ENCODE assay signal across 17 mouse cellular contexts in the genomic region with DNA sequence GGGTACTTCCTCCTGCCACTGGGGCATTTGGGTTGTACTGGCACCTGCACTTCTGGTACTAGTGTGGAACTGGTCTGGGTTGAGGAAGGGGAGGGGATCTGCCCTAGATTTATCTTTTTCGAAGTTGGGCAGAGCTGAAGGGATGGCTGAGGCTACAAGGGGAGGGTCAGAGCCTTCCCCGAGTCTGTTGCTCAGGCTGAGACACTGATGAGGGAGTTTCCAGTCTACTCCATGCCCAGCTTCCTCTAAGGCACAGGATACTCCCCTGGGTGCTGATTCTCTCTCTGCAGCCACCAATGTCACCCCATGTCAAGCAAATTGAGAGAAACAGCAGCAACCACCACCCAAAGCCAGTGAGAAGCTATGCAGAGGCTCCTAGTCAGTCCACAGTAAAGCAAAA. TPM values are rescaled to one million over a fixed set of nuclear protein-coding genes. Genes with fewer than 3 reads are reported as not detected.
DNase-seq lines count a peak whose midpoint lies in the region; ATAC-seq and TF ChIP-seq lines count a peak whose summit lies in the region.
"Had no signal": no experiment of that assay in that cellular context is flagged by ENCODE, and none has a peak within 500 bp of the region (broad histone marks: within the 10 kb centered on the region; RNA-seq: fewer than 3 reads in every experiment).

No protein-coding gene starts in this region.

- ATAC-seq in heart, embryonic 16.5 days (replicated peaks; ENCODE audit: extremely low read depth, insufficient read depth, low FRiP score) = no peak
- ATAC-seq in lung, embryonic 14.5 days (ENCODE audit: insufficient read depth) = no peak
- ATAC-seq: activated CD4-positive, CD25-positive, alpha-beta regulatory T cell, adult 4 months; forebrain, embryonic 15.5 days had no signal

- no peaks in the 10 kb centered on the region for H3K9me3 ChIP-seq in heart, embryonic 16.5 days (replicated peaks; ENCODE audit: control insufficient read depth, low read length)
- no peaks in the 10 kb centered on the region for H3K9me3 ChIP-seq in lung, embryonic 14.5 days (ENCODE audit: low read depth, low read length)
- H3K9me3 ChIP-seq: forebrain, embryonic 15.5 days; hindbrain, embryonic 13.5 days; limb, embryonic 15.5 days; midbrain, embryonic 10.5 days had no signal

- no peak for TF ChIP-seq POLR2A in bone marrow, adult 2 months (IDR thresholded peaks at IDR 0.05; ENCODE audit: borderline replicate concordance, control insufficient read depth, low read depth, low read length)

- no peaks in the 10 kb centered on the region for H3K36me3 ChIP-seq in heart, embryonic 16.5 days (ENCODE audit: control insufficient read depth, insufficient read depth)
- peaks cover 8% of the 10 kb centered on the region; the same call in 1 of the 2 replicates for H3K36me3 ChIP-seq in lung, embryonic 14.5 days (ENCODE audit: insufficient read depth)
- H3K36me3 ChIP-seq: forebrain, embryonic 15.5 days; hindbrain, embryonic 13.5 days; limb, embryonic 15.5 days; midbrain, embryonic 10.5 days had no signal

- H3K4me2 ChIP-seq in heart, embryonic 16.5 days (ENCODE audit: low read depth, low read length) = peak overlapping the region; percentile 14; the same call in 1 of the 2 replicates
- peak overlapping the region; percentile 4; the same call in 1 of the 2 replicates for H3K4me2 ChIP-seq in lung, embryonic 14.5 days
- H3K4me2 ChIP-seq: forebrain, embryonic 15.5 days; hindbrain, embryonic 13.5 days; limb, embryonic 15.5 days had no signal

- no peak overlapping the region for H3K9ac ChIP-seq in heart, embryonic 16.5 days (ENCODE audit: low read length)
- H3K9ac ChIP-seq in lung, embryonic 14.5 days = no peak overlapping the region
- H3K9ac ChIP-seq: forebrain, embryonic 15.5 days; hindbrain, embryonic 13.5 days; limb, embryonic 15.5 days had no signal

- peaks cover 10% of the 10 kb centered on the region for H3K27me3 ChIP-seq in heart, embryonic 16.5 days (ENCODE audit: control insufficient read depth, insufficient read depth, low read length)
- H3K27me3 ChIP-seq in lung, embryonic 14.5 days (ENCODE audit: insufficient read depth, low read length) = no peaks in the 10 kb centered on the region

- no peak for TF ChIP-seq CTCF in lung, embryonic 14.5 days (IDR thresholded peaks at IDR 0.05; ENCODE audit: low read depth)
- no peak for TF ChIP-seq CTCF in bone marrow, adult 2 months (IDR thresholded peaks at IDR 0.05; ENCODE audit: control insufficient read depth, insufficient read depth, low read length)

- H3K4me3 ChIP-seq in heart, embryonic 16.5 days (ENCODE audit: low read length) = no peak overlapping the region
- no peak overlapping the region for H3K4me3 ChIP-seq in lung, embryonic 14.5 days (ENCODE audit: low read depth, low read length)
- H3K4me3 ChIP-seq in bone marrow, adult 2 months (replicated peaks; ENCODE audit: control insufficient read depth, low read depth, low read length) = no peak overlapping the region
- peak overlapping the region; percentile 25 for H3K4me3 ChIP-seq in brown adipose tissue, adult 24 weeks (ENCODE audit: insufficient read depth, low read depth, low read length)
- H3K4me3 ChIP-seq: forebrain, embryonic 15.5 days; hindbrain, embryonic 13.5 days; limb, embryonic 15.5 days; midbrain, embryonic 10.5 days had no signal

- no peak for DNase-seq in heart, adult 9 months (ENCODE audit: low spot score in 2 of 2)
- DNase-seq in lung, embryonic 14.5 days = no peak
- no peak for DNase-seq in lung, postnatal 36 days
- no peak for DNase-seq in cerebellum, adult 11 months
- DNase-seq: adrenal gland, postnatal 36 days; cerebellum, adult 18-20 months; kidney, adult 18-20 months; layer of hippocampus, adult 9-11 months; right cerebral cortex, postnatal 25 days had no signal

- H3K4me1 ChIP-seq in heart, embryonic 16.5 days (ENCODE audit: control insufficient read depth, insufficient read depth, low read length) = peaks cover 12% of the 10 kb centered on the region
- no peaks in the 10 kb centered on the region for H3K4me1 ChIP-seq in lung, embryonic 14.5 days (ENCODE audit: insufficient read depth)
- H3K4me1 ChIP-seq in bone marrow, adult 2 months (ENCODE audit: control insufficient read depth, insufficient read depth, low read length) = peaks cover 2% of the 10 kb centered on the region
- 0 out of 2 replicates have a peak, but pooled peaks cover 6% of the 10 kb centered on the region for H3K4me1 ChIP-seq in brown adipose tissue, adult 24 weeks (ENCODE audit: control insufficient read depth, insufficient read depth, insufficient read length, low read length)

- peak overlapping the region; percentile 71 for H3K27ac ChIP-seq in heart, embryonic 16.5 days (ENCODE audit: low read length)
- H3K27ac ChIP-seq in lung, embryonic 14.5 days (ENCODE audit: low read depth) = no peak overlapping the region
- H3K27ac ChIP-seq in bone marrow, adult 2 months (ENCODE audit: control insufficient read depth, insufficient read depth, low read depth, low read length, poor library complexity) = peak overlapping the region; percentile 19; the same call in 1 of the 2 replicates
- H3K27ac ChIP-seq in brown adipose tissue, adult 24 weeks (replicated peaks; ENCODE audit: low read depth, low read length) = peak overlapping the region; percentile 80
- H3K27ac ChIP-seq: forebrain, embryonic 15.5 days; hindbrain, embryonic 13.5 days; limb, embryonic 15.5 days had no signal

- 59% methylated on average over 2 of the region's 2 CpGs for WGBS in heart, embryonic 16.5 days
- WGBS in lung, embryonic 14.5 days = 58% methylated on average over 2 of the region's 2 CpGs
- WGBS in bone marrow, adult 2 months = 2% methylated on average over 2 of the region's 2 CpGs

RNA-seq across cellular contexts. Expression of a gene that starts 10.4 kb away (rescaled TPM):
- 14.1 TPM in 2 replicates for polyA plus RNA-seq in heart, embryonic 16.5 days (2015; fragmentation: Nextera tagmentation; extraction: Ambion mirVana)
- 8.1 and 10.0 TPM in 2 replicates for polyA plus RNA-seq in lung, embryonic 14.5 days (2014; fragmentation: Nextera tagmentation; extraction: Ambion mirVana)
- 0.25 TPM in 1 of 2 replicates, not detected in the other for polyA plus RNA-seq in bone marrow, adult 2 months (2011; ENCODE audit: insufficient read depth, insufficient read length, low replicate concordance, missing spikeins)
- polyA plus RNA-seq in brown adipose tissue, adult 24 weeks (2012; ENCODE audit: insufficient read depth, insufficient read length, missing spikeins) = 3.2 and 5.8 TPM in 2 replicates
- polyA plus RNA-seq: activated CD4-positive, CD25-positive, alpha-beta regulatory T cell, adult 4 months had no signal

RNA-seq across cellular contexts. Expression of a gene that starts 15.0 kb away (rescaled TPM):
- 0.42 and 0.50 TPM in 2 replicates for polyA plus RNA-seq in heart, embryonic 16.5 days (2015; fragmentation: Nextera tagmentation; extraction: Ambion mirVana)
- 0.64 and 0.70 TPM in 2 replicates for polyA plus RNA-seq in lung, embryonic 14.5 days (2014; fragmentation: Nextera tagmentation; extraction: Ambion mirVana)
- polyA plus RNA-seq in bone marrow, adult 2 months (2011; ENCODE audit: insufficient read depth, insufficient read length, low replicate concordance, missing spikeins) = 0.59 and 6.2 TPM in 2 replicates
- polyA plus RNA-seq in brown adipose tissue, adult 24 weeks (2012; ENCODE audit: insufficient read depth, insufficient read length, missing spikeins) = 2.1 and 2.3 TPM in 2 replicates
- polyA plus RNA-seq: activated CD4-positive, CD25-positive, alpha-beta regulatory T cell, adult 4 months had no signal

RNA-seq across cellular contexts. Expression of a gene that starts 47.5 kb away (rescaled TPM):
- polyA plus RNA-seq in heart, embryonic 16.5 days (2015; fragmentation: Nextera tagmentation; extraction: Ambion mirVana) = 13.3 and 13.6 TPM in 2 replicates
- 15.9 and 17.5 TPM in 2 replicates for polyA plus RNA-seq in lung, embryonic 14.5 days (2014; fragmentation: Nextera tagmentation; extraction: Ambion mirVana)
- 6.5 and 9.7 TPM in 2 replicates for polyA plus RNA-seq in bone marrow, adult 2 months (2011; ENCODE audit: insufficient read depth, insufficient read length, low replicate concordance, missing spikeins)
- 3.6 and 4.8 TPM in 2 replicates for polyA plus RNA-seq in brown adipose tissue, adult 24 weeks (2012; ENCODE audit: insufficient read depth, insufficient read length, missing spikeins)
